Mouse (Mus musculus): ENCODE data around the gene Scfd2.

Gene Scfd2

DNA sequence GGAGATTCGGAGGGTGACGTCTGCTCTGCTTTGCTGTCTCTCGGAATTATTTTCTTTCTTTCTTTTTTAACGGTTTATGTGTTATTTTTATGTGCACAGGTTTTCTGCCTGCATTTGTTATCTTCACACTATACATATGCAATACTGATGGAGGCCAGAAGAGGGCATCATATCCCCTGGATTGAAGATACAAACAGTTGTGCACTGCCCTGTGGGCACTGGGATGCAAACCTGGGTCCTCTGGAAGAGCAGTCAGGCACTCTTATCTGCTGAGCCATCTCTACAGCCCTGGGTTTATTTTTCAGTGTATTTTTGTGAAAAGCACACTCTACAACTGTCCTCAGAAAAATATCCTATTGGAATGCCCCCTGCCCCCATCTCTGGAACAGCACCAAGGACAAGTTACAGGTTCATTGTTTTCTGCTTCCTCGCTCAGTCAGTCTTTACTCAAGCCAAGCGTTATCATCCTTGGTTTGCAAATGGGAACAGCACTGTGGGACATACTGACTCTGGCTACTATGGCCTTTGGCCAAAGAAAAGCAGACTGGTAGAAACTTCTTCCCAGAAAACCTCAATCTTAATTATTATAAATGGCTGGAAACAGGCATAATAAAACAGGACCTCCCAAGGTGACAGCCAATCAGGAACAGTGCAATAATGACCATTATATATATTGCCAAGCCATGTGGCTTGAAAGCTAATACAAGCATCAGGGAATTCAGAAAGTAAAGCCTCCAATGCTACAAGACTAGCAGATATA lies 75.9 kb downstream of the Scfd2 start:
- no peak for DNase-seq (ENCODE audit: low read depth)

DNA sequence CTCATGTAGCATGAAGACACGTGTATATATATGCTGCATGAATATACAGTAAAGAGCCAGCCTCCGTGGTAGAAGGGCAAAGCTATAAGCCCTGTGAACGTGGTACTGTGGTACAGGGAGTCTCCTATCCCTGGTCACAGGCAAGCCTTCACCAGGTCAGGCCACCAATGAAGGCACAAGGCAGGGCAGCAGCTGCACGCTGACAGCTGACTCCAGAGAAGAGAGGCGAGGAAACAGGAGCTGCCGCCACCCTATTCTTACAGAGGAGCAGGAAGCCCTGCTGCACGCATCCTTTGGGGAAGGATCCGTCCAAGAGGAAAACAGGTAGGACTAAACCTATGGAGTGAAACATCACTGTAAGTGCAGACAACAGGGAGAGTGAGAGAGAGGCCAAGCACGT lies 76.5 kb downstream of the Scfd2 start:
- no peak for DNase-seq (ENCODE audit: low read depth)

- DNase-seq (ENCODE audit: low read depth), result no peak
Observed at GRCm38 (mm10) chr5:74450977-74451376, 80.6 kb downstream of the Scfd2 start.

DNA sequence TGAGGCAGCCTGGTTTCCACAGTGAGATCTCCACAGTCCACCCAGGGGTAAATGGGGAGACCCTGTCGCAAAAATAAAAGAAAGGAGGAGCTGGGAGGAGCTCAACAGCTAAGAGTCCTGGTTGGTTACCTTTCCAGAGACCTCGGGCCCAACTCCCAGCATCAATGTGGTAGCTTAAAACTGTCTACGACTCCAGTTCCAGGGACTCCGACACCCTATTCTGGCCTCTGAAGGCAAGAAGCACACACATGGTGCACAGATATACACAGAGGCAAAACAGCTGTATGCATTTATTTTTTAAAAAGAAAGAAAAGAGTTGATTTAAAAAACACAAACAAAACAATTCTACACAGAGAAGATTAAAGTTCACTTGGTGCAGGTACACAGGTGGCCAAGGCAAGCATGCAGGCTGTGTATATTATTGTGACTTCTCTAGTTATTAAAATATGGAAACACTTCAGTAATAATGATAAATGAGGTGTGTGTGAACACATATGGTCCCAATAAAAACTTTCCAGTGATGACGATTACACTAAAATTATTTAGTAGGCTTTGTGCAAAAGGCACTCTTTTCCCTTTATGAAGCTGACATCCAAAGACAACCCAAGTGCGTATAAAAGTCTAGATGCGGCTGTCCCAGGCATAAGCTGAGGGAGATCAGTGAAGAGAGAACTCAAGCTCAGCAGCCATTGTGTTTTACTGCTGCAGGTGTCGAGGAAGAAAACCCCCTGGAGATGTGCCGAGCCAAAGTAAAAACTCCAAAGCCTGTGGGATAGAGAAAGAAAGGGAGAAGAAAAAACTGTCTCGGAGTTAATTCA lies 83.8 kb downstream of the Scfd2 start:
- no peak for DNase-seq (ENCODE audit: low read depth)

- DNase-seq (ENCODE audit: low read depth), result no peak
Observed at GRCm38 (mm10) chr5:74445861-74446260, 85.7 kb downstream of the Scfd2 start.

DNA sequence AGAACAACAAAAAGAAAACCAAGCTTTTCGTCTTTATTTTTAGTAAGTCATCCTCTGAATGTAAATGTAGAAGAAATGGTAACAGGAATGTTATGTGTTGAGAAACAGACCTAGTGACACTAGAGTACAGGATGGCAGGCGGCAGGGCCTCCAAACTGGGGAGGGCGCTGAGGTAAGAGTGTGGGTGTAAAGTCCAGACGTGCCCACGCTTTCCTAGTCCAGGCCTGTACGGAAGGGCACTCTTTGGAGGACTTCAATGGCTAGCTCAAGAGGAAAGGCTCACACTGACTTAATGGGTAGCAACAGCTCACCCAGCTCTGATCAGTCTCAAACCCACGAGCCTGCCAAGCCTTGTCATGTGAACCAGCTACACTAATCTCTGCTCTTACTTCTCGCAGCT lies 93.2 kb downstream of the Scfd2 start:
- no peak for DNase-seq (ENCODE audit: low read depth)

DNA sequence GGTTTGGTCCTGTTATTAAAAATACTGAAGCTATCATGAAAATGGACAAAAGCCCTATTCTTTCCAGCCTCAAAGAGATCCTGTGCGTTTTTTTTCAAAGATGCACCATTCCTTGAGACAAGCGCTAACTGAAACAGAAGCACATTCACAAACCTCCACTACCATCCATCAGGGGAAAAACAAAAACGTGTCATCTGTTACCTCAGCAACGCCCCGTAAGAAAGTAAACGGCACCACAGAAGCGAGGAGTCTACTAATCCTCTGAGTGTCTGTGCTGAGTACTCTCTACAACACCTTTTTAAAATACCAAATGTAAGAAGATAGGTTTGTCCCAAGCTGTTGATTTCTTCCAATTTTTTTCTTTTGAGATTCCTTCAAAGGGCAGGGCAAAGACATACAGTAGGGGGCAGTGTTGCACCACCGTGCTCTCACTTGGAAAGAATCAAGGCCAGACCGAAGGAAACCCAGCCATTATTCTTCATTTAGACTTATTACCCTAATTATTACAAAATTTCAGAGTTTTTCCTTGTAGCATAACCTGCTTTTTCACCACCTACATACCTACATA lies 97.9 kb downstream of the Scfd2 start:
- DNase-seq (ENCODE audit: low read depth), result peak; percentile 38

DNA sequence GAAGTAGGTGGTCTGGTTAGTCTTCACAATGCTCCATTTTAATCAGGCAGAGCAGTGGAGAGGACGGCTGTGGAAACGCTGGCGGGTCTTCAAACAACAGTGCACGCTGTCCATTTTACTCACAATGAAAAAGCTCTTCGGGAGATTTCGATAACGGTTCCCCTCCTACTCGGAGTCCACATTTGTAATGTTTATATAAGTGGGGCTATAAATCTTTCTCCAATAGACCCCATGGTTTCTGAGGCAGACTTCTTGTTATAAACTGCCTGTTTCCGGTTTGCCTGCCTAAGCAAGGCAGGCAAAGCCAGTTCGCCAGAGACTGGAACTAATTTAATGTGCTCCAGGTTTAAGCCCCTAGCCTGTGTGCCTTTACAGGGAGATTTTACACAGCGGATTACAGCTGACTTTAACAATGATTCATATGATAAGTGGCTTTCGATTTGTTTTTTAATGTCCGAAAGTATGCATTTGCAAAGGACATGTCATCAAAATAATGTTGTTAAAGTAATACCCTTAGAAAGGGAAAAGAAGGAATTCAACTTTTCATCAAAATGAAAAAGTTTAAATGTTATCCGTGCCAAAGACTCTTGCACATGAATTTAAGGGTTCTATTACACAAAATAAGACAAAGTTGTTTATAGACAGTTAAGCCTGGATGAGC lies 98.5 kb downstream of the Scfd2 start:
- no peak for DNase-seq (ENCODE audit: low read depth)

DNA sequence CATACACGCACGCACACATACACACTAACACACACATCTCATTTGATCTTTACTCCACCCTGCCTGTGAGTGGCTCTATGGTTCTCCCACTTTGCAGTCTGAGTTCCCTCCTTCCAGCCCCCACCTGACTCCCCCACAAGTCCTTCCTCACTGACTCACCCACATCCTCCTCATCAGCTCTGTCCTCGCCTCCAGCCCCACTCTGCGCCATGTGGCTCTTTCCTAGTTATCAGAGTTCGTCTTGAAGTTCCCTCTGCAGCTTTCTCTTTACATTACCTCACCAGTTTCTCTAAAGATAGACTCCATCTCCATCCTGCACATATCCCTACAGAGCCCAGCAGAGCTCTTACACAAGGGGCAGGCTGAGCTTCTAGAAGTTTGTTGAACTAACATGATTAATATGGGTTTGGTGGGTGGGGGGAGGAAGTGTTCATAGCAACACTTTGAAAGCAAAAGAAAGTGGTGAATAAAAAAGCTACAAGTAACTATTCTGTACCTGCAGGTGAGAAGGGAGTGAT lies 110.9 kb downstream of the Scfd2 start:
- peak; percentile 7 for DNase-seq (ENCODE audit: low read depth)

DNA sequence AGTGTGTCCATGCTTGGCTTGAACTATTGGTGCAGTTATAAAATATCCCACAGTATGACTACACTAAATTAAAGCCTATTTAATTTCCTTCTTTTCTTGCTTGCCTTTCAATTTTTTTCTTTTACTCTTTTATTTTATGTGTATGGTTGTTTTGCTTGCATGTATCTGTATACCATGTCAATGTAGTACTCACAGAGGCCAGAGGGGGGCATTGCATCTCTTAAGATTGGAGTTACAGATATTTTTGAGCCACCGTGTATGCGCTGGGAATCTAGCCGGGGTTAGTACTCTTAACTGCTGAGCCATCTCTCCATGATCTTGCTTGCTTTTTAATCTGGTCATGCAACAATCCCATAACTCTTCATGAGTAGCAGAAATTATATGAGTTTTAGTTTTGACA lies 119.0 kb downstream of the Scfd2 start:
- DNase-seq (ENCODE audit: low read depth), result no peak

GRCm38 (mm10) chr5:74404887-74405286 lies 126.7 kb downstream of the Scfd2 start:
- DNase-seq (ENCODE audit: low read depth), result no peak

DNA sequence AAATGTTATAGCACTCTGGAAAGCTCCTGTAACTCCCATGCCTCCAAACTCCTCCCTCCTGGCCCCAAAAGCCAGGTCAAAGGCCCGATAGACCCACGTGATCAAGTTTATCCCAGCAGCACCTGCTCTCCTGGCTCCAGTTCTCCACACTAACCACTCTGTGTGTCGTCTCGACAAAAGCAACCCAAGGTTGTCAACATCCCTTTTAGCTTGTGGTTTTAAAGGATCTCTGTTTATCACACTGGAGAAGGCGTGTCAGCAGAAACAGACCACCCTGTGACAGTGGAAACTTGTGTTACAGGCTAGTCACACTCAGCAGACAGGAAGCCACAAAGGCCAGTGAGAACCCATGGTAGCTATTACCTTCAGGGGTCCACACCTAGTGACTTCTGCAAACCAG lies 127.5 kb downstream of the Scfd2 start:
- DNase-seq (ENCODE audit: low read depth), result peak; percentile 22

GRCm38 (mm10) chr5:74402626-74403025 lies 128.9 kb downstream of the Scfd2 start:
- no peak for DNase-seq (ENCODE audit: low read depth)

DNA sequence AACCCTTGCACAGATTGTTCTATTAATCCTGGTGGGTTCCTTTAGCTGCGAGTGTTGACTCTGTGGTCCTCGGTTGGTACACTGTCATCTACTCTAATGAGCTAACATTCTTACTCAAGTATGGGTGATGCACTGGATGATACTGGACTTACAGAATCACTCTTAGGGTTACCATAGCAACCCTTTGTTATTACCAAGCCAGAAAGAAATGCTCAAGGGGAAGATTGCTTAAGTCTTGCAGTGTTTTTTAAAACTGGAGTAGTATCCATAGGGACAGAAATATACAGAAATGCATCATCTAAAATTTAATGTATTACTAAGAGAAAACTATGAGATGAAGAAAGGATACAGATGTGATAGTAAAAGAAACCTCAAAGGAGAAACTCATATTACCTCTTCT lies 139.8 kb downstream of the Scfd2 start:
- DNase-seq (ENCODE audit: low read depth), result no peak

- DNase-seq (ENCODE audit: low read depth), result no peak
Observed at GRCm38 (mm10) chr5:74391346-74391745, 140.2 kb downstream of the Scfd2 start.

- no peak for DNase-seq (ENCODE audit: low read depth)
Observed at GRCm38 (mm10) chr5:74388849-74389248, 142.7 kb downstream of the Scfd2 start.

GRCm38 (mm10) chr5:74388101-74388500 lies 143.5 kb downstream of the Scfd2 start:
- no peak for DNase-seq (ENCODE audit: low read depth)

GRCm38 (mm10) chr5:74387143-74387886 lies 144.2 kb downstream of the Scfd2 start:
- DNase-seq (ENCODE audit: low read depth), result no peak

DNA sequence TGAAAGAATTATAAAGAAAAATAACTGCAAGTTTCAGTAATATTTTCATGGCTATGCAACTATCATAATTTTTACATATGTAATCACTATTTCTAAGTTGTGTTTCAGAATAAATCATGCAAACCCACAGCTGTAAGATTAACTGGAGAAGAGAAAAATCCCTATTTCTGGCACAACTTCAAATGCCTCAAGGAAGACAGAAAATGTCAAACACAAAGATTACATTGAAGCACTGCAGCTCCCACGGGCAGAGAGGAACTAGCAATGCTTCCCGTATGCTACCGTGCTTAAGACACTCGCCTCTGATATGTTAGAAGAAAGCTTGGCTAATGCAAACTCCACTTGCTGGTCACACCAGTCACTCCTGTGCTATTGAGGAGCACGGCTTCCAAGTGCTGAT lies 151.5 kb downstream of the Scfd2 start:
- no peak for DNase-seq (ENCODE audit: low read depth)

DNA sequence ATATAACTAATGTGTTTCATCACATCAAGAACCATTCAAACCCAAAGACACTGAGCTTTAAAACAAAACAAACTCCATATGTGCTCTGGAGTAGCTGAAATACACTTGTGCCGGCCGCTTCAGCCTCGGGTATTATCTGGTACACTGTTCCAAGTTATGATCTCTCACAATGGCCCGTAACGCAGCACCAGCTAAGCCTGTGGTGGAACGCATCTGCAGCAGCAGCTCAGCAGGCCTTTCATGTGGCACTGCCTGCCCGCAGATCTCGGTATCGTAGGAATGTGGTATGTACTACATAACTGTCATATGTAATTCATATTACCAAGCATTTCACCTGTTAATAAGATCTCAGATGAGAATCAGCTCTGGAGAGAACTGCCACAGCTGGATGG lies 164.9 kb downstream of the Scfd2 start:
- DNase-seq (ENCODE audit: low read depth), result no peak

DNA sequence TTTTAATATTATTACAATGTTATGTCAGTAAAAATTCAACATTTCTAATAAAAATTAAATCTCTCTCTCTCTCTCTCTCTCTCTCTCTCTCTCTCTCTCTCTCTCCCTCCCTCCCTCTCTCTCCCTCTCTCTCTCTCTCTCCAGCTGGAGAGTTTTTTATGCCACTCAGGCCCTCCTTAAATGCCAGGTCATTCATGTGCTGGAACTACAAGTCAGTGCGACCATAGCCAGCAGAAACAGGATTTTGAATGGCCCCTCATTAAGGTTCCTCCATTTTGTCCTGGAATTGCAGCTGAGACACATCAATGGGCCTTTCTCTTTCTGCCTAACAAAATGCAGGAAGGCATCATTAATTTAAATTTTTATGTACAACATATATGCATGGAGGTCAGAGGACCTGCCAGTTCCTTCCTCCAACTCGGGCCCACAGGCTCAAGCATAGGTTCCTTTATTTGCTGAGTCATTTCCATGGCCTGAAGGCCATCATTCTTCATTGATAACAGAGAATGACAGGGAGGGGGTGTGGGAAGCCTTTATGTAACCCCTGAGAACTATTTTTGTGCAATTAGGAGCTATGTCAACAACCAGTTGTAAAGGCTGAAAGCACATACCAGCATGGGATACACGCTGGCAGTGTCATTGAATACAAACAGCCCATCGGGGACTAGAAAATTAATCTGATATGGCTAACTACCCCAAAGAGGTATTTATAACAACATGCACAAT lies 165.4 kb downstream of the Scfd2 start:
- DNase-seq (ENCODE audit: low read depth), result peak; percentile 4

All from c-Kit-positive CD71-negative TER-119-negative erythroid progenitor cells, embryonic 14.5 days (primary cell).